Mouse (Mus musculus): ENCODE measurements around the gene Zfp384.

Zfp384 gene

DNA sequence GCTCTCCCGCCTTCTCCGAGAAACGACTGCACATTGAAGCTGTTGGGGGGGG, at the start of gene Zfp384:
Gene Zfp384, plus strand, starts transcription at position 17 of the 52 bp plus-strand sequence.
- DNase-seq, result no peak

DNA sequence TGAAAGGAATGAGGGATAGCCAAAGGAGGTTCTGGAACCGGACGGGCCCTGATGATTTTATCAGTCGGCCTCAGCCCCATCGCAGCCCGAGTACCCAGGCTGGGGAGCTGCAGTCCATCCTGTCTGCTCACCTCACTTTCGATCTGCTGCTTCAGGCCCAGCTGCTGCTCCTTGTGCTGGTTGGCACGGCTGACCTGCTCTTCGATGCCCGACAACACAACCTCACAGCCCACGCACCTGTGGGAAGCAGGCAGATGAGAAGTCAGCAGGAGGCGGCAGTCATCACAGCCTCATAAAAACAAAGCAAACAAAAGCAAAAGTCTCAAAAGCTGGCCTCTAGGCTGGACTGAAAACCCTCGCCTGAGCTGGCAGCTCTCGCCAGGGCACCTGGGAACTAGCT, 49.0 kb upstream of the Zfp384 start:
- no peak for DNase-seq

DNA sequence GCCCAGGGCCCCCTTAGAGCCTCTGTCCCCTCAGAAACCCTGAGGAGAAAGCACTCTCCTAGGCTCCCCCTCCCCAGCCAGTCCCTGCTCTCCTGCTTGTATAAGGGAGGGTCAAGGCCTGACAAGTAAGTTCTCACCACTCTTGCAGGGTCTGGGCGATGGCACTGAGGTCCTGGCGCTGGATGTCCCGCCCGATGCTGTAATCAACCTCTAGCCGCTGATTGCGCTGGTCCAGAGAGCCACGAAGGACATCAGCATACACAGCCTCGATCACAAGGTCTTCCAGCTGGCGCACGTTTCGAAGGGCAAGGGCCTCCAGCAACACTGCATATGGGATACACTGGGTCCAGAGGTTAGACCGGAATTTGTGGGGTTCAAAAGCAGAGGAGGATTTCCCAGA, 47.9 kb upstream of the Zfp384 start:
- no peak for DNase-seq

DNA sequence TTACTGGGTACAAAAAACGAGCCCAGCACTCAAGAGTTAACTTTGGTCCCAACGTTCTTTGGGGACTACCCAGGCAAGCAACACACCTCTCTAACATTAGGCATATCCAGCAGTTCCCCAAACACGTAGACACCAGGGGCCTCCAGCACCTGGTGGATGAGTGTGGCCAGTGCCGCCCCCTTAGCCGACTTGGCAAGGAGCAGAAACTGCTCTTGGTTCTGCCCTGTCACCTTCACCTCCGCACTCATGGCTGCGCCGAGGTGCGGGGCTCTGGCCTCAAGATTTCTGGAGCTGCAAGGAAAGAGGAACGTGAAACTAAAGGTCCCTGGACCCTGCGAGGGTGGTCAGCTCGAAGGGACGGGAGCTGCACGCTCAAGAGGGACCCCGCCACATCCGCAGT, 44.3 kb upstream of the Zfp384 start:
- DNase-seq, result no peak

DNA sequence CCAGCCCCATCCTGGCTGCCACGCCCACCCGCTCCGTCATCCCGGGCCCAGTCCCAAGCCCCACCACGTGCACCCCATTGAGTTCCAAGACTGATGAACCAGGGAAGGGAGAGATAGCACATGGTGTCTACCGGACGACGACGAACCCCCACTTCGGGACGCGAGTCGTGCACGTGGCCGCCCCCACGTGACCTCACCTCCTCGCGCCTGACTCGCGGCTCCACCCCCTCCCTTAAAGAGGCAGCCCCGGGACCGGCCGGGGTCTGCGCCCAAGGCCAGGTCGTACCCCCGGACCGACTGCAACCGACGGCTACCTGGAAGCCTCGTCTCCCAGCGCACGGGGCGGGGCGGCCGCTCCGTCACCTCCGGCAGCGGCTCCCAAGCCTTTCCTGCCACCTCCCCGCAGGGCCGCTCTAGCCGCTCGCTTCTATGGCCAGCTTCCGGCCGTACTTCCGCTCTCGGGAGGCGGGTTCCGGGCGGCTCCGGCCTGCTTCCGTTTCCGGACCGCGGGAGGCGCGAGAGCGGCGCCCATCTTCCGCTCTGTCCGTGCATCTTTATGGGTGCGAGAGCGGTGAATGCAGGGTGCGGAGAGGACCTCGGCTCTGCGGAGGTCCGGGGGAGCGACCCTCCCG, 43.7 kb upstream of the Zfp384 start, which contains the start of gene Cops7a:
Gene Cops7a, minus strand, starts transcription at position 451 of the 632 bp plus-strand sequence.
- DNase-seq, result peak; percentile 94

DNA sequence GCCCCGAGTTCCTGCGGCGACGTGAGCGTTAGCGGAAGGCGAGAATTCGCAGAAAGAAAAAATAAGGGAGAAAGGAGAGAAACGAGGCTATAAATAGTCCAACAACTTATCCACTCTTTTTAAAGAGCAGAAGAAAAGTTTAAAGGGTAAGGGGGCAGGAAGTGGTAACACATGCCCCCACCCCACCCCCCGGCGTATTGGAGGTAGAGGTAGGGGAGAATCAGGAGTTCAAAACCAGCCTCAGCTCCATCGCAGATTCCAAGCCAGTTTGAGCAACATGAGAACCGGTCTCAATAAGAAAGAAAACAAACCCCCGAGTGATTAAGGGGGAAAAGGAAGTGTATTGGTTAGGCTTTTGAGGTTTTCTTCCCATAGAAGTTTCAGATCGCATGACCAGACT, 43.2 kb upstream of the Zfp384 start:
- peak; percentile 14 for DNase-seq

DNA sequence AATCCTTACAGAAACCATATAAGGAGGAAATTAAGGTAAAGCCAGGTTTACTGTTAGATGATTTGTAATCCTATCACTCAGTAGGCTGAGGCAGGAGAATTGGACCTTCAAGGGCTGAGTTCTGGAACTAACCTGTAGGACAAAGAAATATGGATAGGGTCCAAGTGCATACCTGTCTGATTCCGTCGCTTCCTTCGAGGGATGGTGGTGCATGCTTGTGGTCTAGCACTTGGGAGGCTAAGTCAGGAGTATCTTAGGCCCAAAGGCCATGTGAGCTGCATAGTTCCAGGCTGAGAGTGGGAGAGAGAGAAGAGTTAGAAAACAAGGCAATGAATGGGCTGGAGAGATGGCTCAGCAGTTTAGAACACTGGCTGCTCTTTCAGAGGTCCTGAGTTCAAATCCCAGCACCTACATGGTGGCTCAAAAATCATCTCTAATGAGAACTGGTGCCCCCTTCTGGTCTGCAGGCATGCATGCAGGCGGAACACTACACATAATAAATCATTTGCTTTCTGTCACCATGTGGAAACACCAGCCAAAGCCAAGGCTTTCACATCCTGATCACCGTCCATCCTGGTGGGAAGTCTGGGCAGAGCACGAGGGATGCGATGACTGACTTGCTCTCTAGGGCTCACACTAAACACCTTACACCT, 42.4 kb upstream of the Zfp384 start:
- DNase-seq, result no peak

DNA sequence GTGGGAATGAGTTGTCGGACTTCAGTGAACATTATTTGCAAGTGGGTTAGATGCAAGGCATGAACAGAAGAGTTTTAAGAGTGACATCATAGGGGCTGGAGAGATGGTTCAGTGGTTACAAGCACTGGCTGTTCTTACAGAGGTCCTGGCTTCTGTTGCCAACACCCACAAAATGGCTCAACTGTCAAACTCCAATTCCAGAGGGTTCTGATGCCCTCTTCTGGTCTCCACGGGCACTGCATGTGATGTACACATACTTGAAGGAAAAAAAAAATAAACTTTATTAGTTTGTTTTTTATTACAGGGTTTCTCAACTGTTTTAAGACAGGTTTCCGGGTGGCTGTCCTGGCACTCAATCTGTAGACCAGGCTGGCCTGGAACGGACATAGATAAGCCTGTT, 41.2 kb upstream of the Zfp384 start:
- peak; percentile 58 for DNase-seq

DNA sequence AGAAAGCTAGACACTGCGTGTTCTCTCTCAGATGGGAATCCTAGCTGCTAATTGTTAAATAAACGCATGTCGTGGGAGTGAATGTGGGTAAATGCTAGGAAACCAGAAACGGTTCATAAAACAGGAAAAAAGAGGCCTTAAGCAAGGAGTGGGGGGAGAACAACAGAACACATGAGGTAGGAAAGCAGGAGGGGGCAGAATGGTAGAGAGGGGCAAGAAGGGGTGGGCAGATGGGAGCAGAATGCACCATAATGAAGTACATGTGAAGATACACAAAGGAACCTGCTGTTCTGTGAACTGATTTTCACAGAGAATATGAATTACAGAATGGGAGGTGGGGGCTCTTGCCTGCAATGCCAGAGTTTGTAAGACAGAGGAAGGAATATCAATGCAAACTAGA, 16.7 kb upstream of the Zfp384 start:
- DNase-seq, result no peak

DNA sequence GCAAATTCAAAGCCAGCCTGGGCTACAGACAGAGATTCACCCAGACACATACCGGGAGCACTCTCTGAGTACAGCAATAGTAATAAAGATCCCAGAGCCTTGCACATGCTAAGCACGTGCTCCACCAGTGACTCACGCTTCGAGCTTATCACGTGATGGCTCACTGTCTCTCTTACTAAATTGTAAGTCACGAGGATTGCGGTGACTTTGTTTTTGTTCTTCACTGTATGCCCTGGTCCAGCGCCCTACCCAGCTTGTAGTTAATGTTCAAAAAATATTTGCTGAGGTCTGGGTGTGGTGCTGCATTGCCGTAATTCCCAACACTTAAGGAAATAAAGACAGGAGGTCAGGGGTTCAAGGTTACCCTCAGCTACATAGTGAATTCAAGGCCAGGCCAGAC, 15.6 kb upstream of the Zfp384 start:
- DNase-seq, result no peak

DNA sequence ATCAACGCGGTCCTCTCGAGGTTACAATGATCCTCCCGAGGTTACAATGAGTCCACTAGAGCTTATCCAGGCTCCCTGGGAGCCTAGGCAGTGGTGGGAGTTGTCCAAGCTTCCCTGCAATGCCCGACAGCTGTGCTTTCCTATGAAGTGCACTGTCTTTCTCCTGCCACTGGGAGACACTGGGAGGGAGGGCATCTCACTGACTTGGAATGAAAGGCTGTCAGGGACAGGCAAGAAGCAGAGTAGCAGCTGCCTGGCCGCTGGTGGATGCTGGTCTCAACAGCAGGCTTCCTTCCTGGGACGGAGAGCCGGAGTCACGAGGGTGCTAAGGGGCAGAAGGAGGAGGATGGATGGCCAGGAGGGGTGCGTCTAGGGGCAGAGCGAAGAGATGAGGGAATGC, 15.1 kb upstream of the Zfp384 start:
- no peak for DNase-seq

DNA sequence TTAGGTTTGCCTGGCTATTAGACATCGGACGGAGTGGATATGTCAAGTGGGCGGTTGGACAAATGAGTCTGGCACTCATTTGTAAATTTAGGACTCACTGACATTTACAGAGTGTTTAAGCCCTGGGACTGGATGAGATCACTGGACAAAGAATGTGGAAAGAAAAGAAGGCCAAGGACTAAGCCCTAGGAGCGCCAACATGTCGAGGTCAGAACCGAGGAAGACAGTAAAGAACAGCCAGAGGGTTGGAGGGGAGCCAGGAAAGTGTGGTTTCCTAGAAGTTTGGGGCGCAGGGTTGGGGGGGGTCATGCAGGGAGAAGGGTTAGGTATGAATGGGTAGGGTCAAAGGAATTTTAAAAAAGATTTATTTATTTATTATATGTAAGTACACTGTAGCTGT, 13.7 kb upstream of the Zfp384 start:
- DNase-seq, result no peak

DNA sequence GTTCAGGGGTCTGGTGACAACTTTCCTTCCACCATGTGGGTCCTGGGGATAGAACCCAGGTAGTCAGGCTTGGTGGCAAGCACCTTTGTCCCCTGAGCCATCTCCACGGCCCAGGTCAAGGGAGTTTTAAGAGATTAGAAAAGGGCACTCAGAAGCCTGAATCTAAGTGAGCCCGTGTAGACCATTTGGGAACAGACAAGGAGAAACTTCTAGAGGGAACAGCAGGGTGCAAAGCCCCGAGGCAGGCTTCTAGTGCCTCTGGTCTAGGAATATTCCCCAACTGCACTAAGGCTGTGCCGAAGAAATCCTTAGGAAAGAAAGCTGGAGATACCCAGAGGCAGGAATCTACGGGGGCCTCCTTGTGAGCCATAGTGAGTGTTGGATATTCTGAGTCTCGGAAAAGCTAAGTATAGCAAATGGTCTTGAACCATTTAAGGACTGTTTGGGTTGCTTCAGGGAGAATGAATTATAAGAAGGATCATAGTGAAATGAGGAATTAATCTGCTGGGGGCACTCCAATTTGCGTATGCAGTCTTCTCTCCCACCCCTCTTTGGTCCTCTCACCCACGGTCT, 13.0 kb upstream of the Zfp384 start:
- DNase-seq, result no peak

DNA sequence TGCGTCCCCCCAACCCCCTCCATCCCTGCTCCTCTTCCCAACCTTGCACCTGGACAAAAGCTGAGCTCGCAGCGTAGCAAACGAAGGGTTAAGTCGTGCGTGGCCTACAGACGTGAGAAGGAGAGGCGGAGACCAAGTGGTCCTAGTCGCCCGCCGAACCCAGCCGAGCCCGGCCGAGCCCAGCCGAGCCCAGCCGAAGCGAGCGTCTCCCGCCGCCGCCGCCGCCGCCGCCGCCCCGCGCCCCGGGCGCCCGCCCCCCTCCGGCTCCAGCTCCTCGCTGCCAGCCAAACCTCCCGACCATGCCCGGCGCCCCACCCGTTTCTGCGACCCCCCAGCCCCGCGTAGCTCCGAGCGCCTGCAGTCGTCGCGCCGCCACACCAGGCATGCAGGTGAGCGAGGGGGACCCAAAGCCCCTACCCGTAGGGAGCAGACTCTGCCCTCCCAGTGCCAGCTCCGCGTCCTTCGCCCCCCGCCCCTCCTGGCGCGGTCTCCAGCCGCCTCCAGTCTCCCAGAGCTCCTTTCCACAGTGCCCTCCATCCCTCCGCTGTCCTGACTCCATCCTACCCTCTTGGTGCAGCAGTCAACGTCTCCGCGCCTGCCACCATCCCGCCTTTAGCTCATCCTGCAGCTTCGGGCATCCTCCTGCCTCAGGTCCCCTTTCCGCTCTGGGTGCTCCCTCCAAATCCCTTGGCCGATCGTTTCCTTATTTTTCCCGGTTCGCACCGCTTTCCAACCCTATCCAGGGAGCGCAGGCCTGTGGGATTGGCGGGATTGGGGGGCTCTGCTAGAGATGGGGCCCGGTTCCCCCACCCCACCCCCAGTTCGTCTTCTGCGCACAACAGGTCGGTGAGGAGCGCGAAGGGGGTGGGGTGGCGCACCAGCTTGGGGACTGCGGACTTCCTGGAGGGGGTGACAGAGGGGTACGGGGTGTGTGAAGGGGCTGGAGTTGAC, 12.1 kb upstream of the Zfp384 start, which contains the start of gene Pianp:
Gene Pianp, plus strand, starts transcription at position 144 of the 951 bp plus-strand sequence.
- peak; percentile 85 for DNase-seq

DNA sequence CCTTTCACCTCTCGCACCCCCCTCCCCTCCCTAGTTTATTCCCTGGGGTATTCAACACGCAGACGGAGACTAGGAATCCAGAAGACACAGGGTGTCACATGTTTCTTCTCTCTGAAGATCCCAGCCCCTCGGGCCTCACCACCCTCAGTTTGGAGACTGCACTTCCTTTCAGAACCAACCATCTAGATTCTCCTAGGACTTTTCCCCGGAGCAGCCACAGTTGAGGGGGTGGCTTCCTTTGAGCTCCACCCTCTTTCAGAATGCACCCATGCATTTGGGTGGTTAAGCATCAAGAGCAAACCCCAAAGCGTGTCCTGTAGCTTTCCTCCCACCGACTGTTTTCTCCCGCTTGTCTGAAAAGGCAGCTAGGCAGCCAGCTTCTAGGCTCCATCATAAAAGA, 10.9 kb upstream of the Zfp384 start:
- no peak for DNase-seq

DNA sequence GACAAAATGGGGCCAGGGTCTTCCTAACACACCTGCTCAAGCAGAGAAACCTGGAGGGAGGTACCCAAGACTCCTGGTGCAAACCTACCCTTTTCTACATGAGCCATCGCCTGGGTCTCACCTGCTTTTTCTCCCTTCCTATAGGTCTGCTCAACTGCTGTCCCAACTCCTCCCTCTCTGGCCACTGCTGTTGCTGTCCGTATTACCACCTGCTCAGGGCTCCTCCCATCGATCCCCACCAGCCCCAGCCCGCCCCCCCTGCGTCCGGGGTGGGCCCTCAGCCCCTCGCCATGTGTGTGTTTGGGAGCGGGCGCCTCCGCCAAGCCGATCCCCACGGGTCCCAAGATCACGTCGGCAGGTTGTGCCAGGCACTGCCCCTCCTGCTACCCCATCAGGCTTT, 9.9 kb upstream of the Zfp384 start:
- DNase-seq, result no peak

DNA sequence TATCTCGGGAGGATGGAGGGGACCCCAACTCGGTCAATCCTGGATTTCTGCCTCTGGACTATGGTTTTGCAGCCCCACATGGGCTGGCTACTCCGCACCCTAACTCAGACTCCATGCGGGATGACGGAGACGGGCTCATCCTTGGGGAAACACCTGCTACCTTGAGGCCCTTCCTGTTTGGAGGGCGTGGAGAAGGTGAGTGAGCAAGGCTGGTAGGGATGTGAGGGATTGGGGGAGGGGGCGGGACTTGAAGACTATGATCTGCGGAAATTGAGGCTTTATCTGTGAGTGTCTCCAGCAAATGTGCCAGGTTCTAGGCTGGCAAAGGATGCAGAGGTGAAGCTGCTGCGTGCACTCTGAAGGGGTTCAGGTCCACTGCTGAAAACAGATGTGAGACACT, 9.4 kb upstream of the Zfp384 start:
- DNase-seq, result no peak

DNA sequence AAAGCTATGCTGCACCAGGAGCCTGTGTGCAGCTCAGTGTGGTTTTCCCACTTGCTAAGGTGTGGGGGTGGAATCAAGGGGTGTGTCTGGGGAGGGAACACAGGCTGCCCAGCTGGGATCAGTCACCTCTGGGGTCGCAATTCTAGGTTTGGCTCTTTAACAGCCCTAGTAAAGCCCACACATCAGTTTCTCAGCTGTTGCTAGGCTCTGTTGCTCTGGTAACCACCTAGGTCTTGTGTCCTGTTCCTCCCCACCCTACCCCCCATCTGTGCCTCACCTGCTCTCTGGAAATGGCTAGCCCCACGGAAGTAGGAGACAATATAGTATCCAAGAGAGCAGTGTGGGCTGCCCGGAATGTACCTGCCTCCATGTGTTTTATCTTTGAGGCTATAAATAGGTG, 5.2 kb upstream of the Zfp384 start:
- DNase-seq, result no peak

DNA sequence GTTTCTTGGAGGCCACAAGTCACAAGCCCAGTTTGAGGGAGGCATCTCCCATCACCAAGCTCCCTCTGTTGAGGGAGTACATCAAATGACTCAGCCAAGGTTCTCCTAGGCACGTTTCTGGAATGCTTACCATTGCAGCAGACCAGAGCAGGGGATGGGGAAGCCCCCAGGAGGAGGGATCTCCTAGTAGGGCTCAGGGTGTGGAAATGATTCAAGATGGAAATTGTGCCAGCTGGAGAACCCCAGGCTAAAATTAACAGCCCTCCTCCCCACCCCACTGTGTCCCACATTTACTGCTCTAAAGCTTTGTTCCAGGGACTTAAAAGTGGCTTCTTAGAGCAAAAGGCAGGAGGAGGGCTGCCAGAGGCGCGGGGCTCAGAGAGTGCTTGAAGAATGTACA, 3.9 kb upstream of the Zfp384 start:
- no peak for DNase-seq

DNA sequence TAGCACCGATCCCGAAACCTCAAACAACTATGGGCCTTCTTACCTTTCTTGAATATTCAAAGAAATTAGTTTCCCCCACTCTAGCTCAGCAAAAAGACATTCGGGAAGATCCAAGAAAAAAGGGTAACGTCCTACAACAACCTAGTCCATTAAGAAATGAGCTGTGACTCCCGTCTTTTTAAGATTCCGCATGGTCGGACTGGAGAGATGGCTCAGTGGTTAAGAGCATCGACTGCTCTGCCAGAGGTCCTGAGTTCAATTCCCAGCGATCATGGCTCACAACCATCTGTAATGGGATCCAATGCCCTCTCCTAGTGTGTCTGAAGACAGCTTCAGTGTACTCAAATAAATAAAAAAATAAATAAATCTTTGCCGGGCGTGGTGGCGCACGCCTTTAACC, 885 bp upstream of the Zfp384 start:
- no peak for DNase-seq

DNA sequence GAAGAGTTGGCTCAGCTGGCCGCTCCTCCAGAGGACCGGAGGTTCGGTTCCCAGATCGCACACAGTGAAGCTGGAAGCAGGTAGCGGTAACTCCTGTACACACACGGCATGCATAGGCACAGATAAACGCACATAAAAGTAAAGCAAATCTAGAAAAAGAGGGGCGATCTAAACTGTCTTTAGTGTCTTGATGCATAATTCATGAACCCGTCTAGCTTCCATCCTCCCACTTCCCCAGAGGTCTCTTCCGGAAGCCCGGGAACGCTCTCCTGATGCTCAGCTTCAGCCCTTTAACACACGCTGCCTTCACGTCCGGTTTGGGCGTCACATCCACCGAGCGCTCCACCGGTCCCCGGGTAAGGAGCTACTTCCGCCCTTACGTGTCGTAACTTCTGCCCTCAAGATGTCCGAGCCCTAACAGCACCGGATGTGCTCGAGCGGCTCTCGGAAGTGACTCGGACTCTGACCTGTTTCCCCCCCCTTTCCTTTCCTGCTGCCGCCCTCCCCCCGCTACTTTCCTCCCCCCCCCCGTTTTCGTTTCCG, 288 bp upstream of the Zfp384 start:
- DNase-seq, result peak; percentile 90

DNA sequence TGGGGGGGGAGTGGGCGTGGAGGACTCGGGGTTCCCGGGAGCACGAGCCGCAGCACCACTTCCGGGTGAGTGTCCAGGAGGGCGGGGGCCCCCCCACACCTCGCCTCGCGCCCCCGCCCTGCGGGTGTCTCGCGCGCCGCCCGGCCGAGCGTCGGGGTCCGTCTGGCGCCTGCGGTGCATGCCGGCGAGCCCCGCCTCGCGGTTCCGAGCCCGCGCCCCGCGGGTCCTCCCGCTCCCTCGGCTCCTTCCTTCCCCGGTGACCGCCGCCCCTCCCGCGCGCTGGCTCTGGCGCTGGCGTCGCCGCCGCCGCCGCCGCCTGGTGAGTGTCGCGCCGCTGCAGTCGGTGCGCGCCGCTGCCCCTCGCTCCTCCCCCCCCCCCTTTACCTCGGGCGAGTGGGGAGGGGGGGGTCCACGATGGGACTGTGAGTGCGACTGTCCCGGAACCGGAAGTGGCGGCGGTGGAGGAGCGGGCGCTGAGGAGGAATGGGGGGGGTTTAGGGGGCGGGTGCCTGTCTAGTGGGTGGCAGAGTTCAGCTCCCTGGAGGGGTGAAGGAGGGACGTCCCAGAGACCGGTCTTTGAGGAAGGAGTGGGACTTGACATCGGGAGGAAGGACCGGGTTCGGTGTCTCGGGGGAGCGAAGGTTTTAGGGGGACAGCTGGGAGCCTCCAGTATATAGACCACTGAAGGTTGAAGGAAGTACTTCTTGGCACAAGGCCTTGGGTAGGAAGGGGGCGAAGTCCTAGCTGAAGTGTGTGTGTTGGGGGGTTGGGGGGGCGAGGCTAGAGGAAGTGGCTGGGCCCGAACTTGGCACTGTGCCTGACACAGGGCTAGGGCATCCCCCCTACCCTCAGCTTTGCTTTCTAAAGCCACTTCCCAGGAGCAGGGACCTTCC, 482 bp downstream of the Zfp384 start:
- DNase-seq, result peak; percentile 80

DNA sequence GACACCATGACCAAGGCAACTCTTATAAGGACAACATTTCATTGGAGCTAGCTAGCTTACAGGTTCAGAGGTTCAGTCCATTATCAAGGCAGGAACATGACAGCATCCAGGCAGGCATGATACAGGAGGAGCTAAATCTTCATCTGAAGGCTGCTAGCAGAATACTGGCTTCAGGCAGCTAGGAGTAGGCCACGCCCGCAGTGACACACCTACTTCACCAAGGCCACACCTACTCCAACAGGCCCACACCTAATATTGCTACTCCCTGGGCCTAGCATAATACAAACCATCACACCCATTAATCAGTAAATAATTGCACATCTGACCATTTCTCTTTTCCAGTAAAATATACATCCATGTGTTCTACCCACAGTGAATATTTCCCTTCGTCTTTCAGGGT, 8.7 kb downstream of the Zfp384 start:
- DNase-seq, result no peak
